Mouse (Mus musculus): ENCODE data around the gene Gm45062.

GRCm38 (mm10) chr6:8364757-8365150 is 105.5 kb downstream of the Gm45062 start:
- TF ChIP-seq POLR2A (IDR thresholded peaks at IDR 0.05; ENCODE audit: insufficient read depth, low read depth, low read length): no peak
- no peak for TF ChIP-seq CTCF (IDR thresholded peaks at IDR 0.05; ENCODE audit: insufficient read depth, low read depth, low read length)
